Mouse (Mus musculus) lung, adult 18-20 months (tissue): ENCODE measurements at regions not wholly inside any gene's neighbourhood (a gene's known extent, or its start where the extent isn't known, plus 50 kb on each side); places are given as distances from the start of the nearest gene placed in this dataset.
"Not testable (repeated sequence)": the region's sequence is repeated elsewhere in the genome, so short reads cannot be mapped to it uniquely, and the experiment has no call there.

ENCODE experiments used
- DNase-seq, 2 experiments: peaks; one replicate each; pipeline ENCODE4 v3.0.0; 2022; ENCODE audit warnings: mixed read lengths in 2 of 2

DNA sequence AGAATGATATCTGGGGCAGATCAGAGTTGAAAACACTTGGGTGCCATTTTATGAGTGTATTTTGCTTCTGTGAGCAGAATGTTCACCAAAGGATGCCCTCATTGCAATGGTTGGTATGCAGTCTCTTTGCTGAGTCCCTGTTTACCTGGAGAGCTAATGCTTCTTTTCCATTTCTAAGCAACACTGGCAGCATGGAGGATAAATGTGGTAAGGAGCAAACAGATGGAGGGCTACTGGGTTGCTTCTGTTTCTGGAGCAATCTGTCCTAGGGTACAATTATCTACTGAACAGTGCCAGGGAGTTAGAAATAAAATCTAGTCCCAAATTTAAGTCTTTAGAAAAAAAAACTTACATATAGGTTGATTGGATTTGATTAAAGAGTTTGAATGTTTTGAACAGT lies 245.9 kb downstream of the AI429214 start:
- DNase-seq = no peak

- DNase-seq = not testable (repeated sequence)
These were observed 257.8 kb downstream of the AI429214 start for GRCm38 (mm10) chr8:37251234-37251633.

GRCm38 (mm10) chr8:37291069-37291850 lies 297.9 kb downstream of the AI429214 start:
- no peak for DNase-seq
